Mouse (Mus musculus) MEL (cell line): ENCODE results near the gene Bcr. TPM values are rescaled to one million over a fixed set of nuclear protein-coding genes. Genes with fewer than 3 reads are reported as not detected.

Experiments
- DNase-seq: peaks from one replicate; pipeline ENCODE4 v3.0.0; 2011; ENCODE audit warnings: low read depth, low spot score
- H3K27ac ChIP-seq: 2 replicates; pipeline ENCODE4 v1.5.1; 2012; ENCODE audit warnings: low read depth, mild to moderate bottlenecking, control low read depth, low read length, moderate library complexity; ENCODE audit not compliant: control insufficient read depth
- H3K27me3 ChIP-seq, 2 experiments: fragments of 150-350 bp in 1 of 2; sonication (generic) in 1 of 2; 2 replicates each; pipeline ENCODE4 v1.6.1; 2012; ENCODE audit warnings: low read length in 2 of 2, mild to moderate bottlenecking in 2 of 2, improper control_type of control experiment in 1 of 2, moderate library complexity in 1 of 2; ENCODE audit not compliant: insufficient read depth in 2 of 2, control insufficient read depth in 1 of 2
- H3K36me3 ChIP-seq, 2 experiments: 2 replicates each; pipeline ENCODE4 v1.6.1; 2012 to 2014; ENCODE audit warnings: low read length in 2 of 2, improper control_type of control experiment in 1 of 2, inconsistent platforms in 1 of 2, mild to moderate bottlenecking in 1 of 2; ENCODE audit not compliant: insufficient read depth in 2 of 2, control insufficient read depth in 1 of 2
- H3K4me1 ChIP-seq, 2 experiments: fragments of 150-350 bp in 1 of 2; sonication (generic) in 1 of 2; 2 replicates each; pipeline ENCODE4 v1.6.1; 2012; ENCODE audit warnings: low read length in 2 of 2, improper control_type of control experiment in 1 of 2, mild to moderate bottlenecking in 1 of 2; ENCODE audit not compliant: insufficient read depth in 2 of 2, control insufficient read depth in 1 of 2
- H3K4me3 ChIP-seq, 2 experiments: fragments of 150-350 bp in 1 of 2; sonication (generic) in 1 of 2; 2 replicates each; pipeline ENCODE4 v1.5.1; 2012; ENCODE audit warnings: low read depth in 2 of 2, low read length in 2 of 2, mild to moderate bottlenecking in 2 of 2, moderate library complexity in 2 of 2, control low read depth in 1 of 2, improper control_type of control experiment in 1 of 2; ENCODE audit not compliant: control insufficient read depth in 1 of 2, insufficient read depth in 1 of 2
- H3K79me2 ChIP-seq: 2 replicates; pipeline ENCODE4 v1.6.1; 2012; ENCODE audit warnings: mild to moderate bottlenecking, low read length, moderate library complexity; ENCODE audit not compliant: control insufficient read depth, poor library complexity, insufficient read depth
- H3K9ac ChIP-seq: 2 replicates; pipeline ENCODE4 v1.6.1; 2012; ENCODE audit warnings: low read depth, mild to moderate bottlenecking, control low read depth, low read length, moderate library complexity; ENCODE audit not compliant: control insufficient read depth, poor library complexity, severe bottlenecking
- H3K9me3 ChIP-seq: fragments of 150-350 bp; sonication (generic); replicated peaks from 2 replicates; pipeline ENCODE4 v1.6.1; 2012; ENCODE audit warnings: mild to moderate bottlenecking, low read length, improper control_type of control experiment, moderate library complexity; ENCODE audit not compliant: insufficient read depth
- BHLHE40 ChIP-seq: IDR thresholded peaks from 2 replicates; pipeline ENCODE4 v1.6.1; 2012; ENCODE audit warnings: low read depth, mild to moderate bottlenecking, inconsistent platforms, low read length, improper control_type of control experiment, borderline replicate concordance
- CHD1 ChIP-seq: IDR thresholded peaks from 2 replicates; pipeline ENCODE4 v1.6.1; 2012; ENCODE audit warnings: low read depth, mild to moderate bottlenecking, inconsistent platforms, low read length, improper control_type of control experiment
- CTCF ChIP-seq, 3 experiments: IDR thresholded peaks in 2 of 3; conservative IDR thresholded peaks in 1 of 3; 2 replicates each; pipeline ENCODE4 v1.5.1; 2011 to 2012; ENCODE audit warnings: low read length in 3 of 3, low read depth in 2 of 3, mild to moderate bottlenecking in 2 of 3, improper control_type of control experiment in 1 of 3, inconsistent platforms in 1 of 3, mixed read lengths in 1 of 3, moderate library complexity in 1 of 3; ENCODE audit not compliant: control insufficient read depth in 1 of 3, insufficient read depth in 1 of 3, poor library complexity in 1 of 3, severe bottlenecking in 1 of 3
- ELF1 ChIP-seq: IDR thresholded peaks from 2 replicates; pipeline ENCODE4 v1.6.1; 2014; ENCODE audit warnings: low read depth, mild to moderate bottlenecking, inconsistent platforms, low read length, improper control_type of control experiment, moderate library complexity
- EP300 ChIP-seq, 2 experiments: IDR thresholded peaks; 2 replicates each; pipeline ENCODE4 v1.6.1; 2011; ENCODE audit warnings: improper control_type of control experiment in 2 of 2, low read length in 2 of 2, low read depth in 1 of 2, mild to moderate bottlenecking in 1 of 2
- ETS1 ChIP-seq: IDR thresholded peaks from 2 replicates; pipeline ENCODE4 v1.6.1; 2012; ENCODE audit warnings: low read depth, mild to moderate bottlenecking, inconsistent platforms, low read length, improper control_type of control experiment, moderate library complexity
- GATA1 ChIP-seq: IDR thresholded peaks from 2 replicates; pipeline ENCODE4 v1.6.1; 2011; ENCODE audit warnings: low read depth, low read length, improper control_type of control experiment
- HCFC1 ChIP-seq: IDR thresholded peaks from 2 replicates; pipeline ENCODE4 v1.6.1; 2012; ENCODE audit warnings: low read depth, mild to moderate bottlenecking, inconsistent platforms, low read length, improper control_type of control experiment, moderate library complexity
- MAZ ChIP-seq: IDR thresholded peaks from 2 replicates; pipeline ENCODE4 v1.6.1; 2012; ENCODE audit warnings: low read depth, mild to moderate bottlenecking, inconsistent platforms, low read length, improper control_type of control experiment
- MYB ChIP-seq: IDR thresholded peaks from 2 replicates; pipeline ENCODE4 v1.6.1; 2011; ENCODE audit warnings: mild to moderate bottlenecking, low read depth, low read length, improper control_type of control experiment
- MYC ChIP-seq: IDR thresholded peaks from 2 replicates; pipeline ENCODE4 v1.6.1; 2011; ENCODE audit warnings: low read depth, mild to moderate bottlenecking, low read length, improper control_type of control experiment, moderate library complexity
- NRF1 ChIP-seq: IDR thresholded peaks from 2 replicates; pipeline ENCODE4 v1.6.1; 2014; ENCODE audit warnings: low read depth, mild to moderate bottlenecking, inconsistent platforms, low read length, improper control_type of control experiment, moderate library complexity; ENCODE audit not compliant: poor library complexity, insufficient read depth, severe bottlenecking
- RCOR1 ChIP-seq: IDR thresholded peaks from 2 replicates; pipeline ENCODE4 v1.6.1; 2012; ENCODE audit warnings: low read depth, mild to moderate bottlenecking, inconsistent platforms, low read length, improper control_type of control experiment
- TAL1 ChIP-seq: IDR thresholded peaks from 2 replicates; pipeline ENCODE4 v1.6.1; 2012; ENCODE audit warnings: mild to moderate bottlenecking, inconsistent platforms, low read length, moderate library complexity, mixed read lengths
- TBP ChIP-seq: IDR thresholded peaks from 2 replicates; pipeline ENCODE4 v1.8.0; 2011; ENCODE audit warnings: low read depth, low read length, improper control_type of control experiment
- TCF12 ChIP-seq: IDR thresholded peaks from 2 replicates; pipeline ENCODE4 v1.6.1; 2014; ENCODE audit warnings: low read depth, mild to moderate bottlenecking, inconsistent platforms, low read length, improper control_type of control experiment, moderate library complexity
- UBTF ChIP-seq: IDR thresholded peaks from 2 replicates; pipeline ENCODE4 v1.6.1; 2012; ENCODE audit warnings: low read depth, mild to moderate bottlenecking, inconsistent platforms, low read length, improper control_type of control experiment, moderate library complexity, borderline replicate concordance; ENCODE audit not compliant: insufficient read depth
- USF1 ChIP-seq: IDR thresholded peaks from 2 replicates; pipeline ENCODE4 v1.6.1; 2014; ENCODE audit warnings: low read depth, mild to moderate bottlenecking, inconsistent platforms, low read length, improper control_type of control experiment, moderate library complexity
- USF2 ChIP-seq, 2 experiments: IDR thresholded peaks; 2 replicates each; pipeline ENCODE4 v1.6.1; 2011 to 2012; ENCODE audit warnings: improper control_type of control experiment in 2 of 2, low read length in 2 of 2, borderline replicate concordance in 1 of 2, inconsistent platforms in 1 of 2, low read depth in 1 of 2, mild to moderate bottlenecking in 1 of 2; ENCODE audit not compliant: insufficient read depth in 1 of 2
- ZNF384 ChIP-seq: IDR thresholded peaks from 2 replicates; pipeline ENCODE4 v1.6.1; 2012; ENCODE audit warnings: low read depth, mild to moderate bottlenecking, inconsistent platforms, low read length, improper control_type of control experiment
- polyA plus RNA-seq, 2 experiments: library from polyadenylated mRNA; stranded (reverse) in 1 of 2; unstranded in 1 of 2; fragments of >175 nt in 1 of 2; fragments of >200 nt in 1 of 2; gene quantifications; 2 replicates each; pipeline versions ENCODE4 v1.2.1 to v1.2.4; 2012; ENCODE audit warnings: low replicate concordance in 2 of 2, low read depth in 1 of 2; ENCODE audit not compliant: insufficient read length in 2 of 2, insufficient read depth in 1 of 2, missing spikeins in 1 of 2
- total RNA-seq: library from RNA; depleted of rRNA; stranded (reverse); fragments of 300-350 nt; gene quantifications from 2 replicates; pipeline ENCODE4 v1.2.3, GENCODE M21; 2012

Gene Bcr
- total and polyA plus RNA-seq, 3 experiments: not detected

DNA sequence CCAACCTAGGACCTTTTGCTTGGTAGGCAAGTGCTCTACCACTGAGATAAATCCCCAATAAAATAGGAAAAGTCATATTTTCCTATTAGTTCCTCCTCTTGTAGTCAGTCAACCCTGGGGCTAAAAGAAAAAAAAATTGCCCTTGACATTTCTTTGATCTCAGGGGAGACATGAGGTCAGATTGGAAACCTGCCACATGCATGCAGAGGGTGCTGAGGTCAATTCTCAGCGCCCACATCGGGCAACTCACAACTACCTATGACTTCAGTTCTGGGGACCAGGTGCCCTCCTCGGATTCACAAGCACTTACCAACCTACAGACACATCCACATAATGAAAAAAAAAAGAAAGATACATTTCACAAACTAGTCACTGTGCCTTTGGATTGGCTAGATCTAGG, 30.2 kb upstream of the Bcr start:
- no peak for TF ChIP-seq CTCF (IDR thresholded peaks at IDR 0.05 in 2 of 3, conservative IDR thresholded peaks at IDR 0.05 in 1 of 3; ENCODE audit: control insufficient read depth in 1 of 3, insufficient read depth in 1 of 3, low read depth in 2 of 3, low read length in 3 of 3, poor library complexity in 1 of 3, severe bottlenecking in 1 of 3)
- no peak for TF ChIP-seq TAL1
- no peak for TF ChIP-seq CHD1
- no peak for TF ChIP-seq MYB
- TF ChIP-seq USF2 (IDR thresholded peaks at IDR 0.05; ENCODE audit: borderline replicate concordance in 1 of 2, insufficient read depth in 1 of 2, low read depth in 1 of 2, low read length in 2 of 2): no peak
- no peak for TF ChIP-seq USF1
- TF ChIP-seq ETS1: no peak
- no peak for TF ChIP-seq HCFC1
- no peak for TF ChIP-seq TCF12
- TF ChIP-seq ELF1: no peak
- TF ChIP-seq RCOR1: no peak
- TF ChIP-seq EP300 (IDR thresholded peaks at IDR 0.05; ENCODE audit: low read depth in 1 of 2, low read length in 2 of 2): no peak
- no peak for TF ChIP-seq UBTF
- no peak for TF ChIP-seq TBP
- no peak for TF ChIP-seq BHLHE40
- no peak for TF ChIP-seq NRF1
- TF ChIP-seq MAZ: no peak
- no peak overlapping the region for H3K4me3 ChIP-seq
- H3K4me1 ChIP-seq: no peaks in the 10 kb centered on the region
- no peaks in the 10 kb centered on the region for H3K9me3 ChIP-seq
- no peak overlapping the region for H3K27ac ChIP-seq
- no peak for DNase-seq
- H3K79me2 ChIP-seq: no peaks in the 10 kb centered on the region
- H3K27me3 ChIP-seq: no peaks in the 10 kb centered on the region
- no peaks in the 10 kb centered on the region for H3K36me3 ChIP-seq
- no peak overlapping the region for H3K9ac ChIP-seq

DNA sequence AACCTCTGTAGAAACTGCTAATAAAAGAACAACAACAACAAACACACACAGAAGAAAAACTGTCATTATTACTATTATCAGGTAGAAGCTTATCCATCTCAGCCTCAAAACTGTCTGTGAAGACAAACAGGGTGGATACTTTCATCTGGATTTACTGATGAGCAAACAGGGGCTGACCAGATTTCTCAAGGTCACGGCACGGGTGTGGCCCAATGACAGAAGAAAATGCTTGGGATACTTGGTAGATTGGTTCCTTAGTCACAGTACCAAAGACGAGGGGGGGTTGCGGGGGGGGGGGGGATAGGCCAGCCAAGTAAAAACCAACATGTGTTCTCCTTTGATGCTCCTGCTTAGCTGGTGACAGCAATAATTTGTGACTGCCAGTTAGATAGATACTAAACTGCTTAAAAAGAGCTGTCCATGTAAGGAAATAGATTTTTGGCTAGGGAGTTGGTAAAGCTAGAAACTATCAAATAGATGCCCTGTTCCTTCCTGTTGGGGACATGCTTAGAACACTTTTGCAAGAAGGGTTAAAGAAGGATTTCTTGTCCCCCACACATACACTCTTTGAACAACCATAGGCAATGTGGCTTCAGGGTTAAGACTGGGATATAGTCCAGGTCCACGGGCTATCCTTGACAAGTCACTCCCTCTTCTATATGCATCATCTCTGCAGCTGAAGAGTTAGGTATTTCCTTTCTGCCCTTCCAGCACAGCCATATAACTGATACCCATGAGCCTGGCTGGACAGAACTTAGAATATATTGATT, 28.9 kb upstream of the Bcr start:
- Histone ChIP-seq H3K79me2 (no peaks in the 10 kb centered on the region), H3K9me3 (no peaks in the 10 kb centered on the region), H3K27me3 (no peaks in the 10 kb centered on the region), H3K9ac (no peak overlapping the region), H3K4me3 (no peak overlapping the region), H3K4me1 (no peaks in the 10 kb centered on the region), H3K36me3 (no peaks in the 10 kb centered on the region), H3K27ac (no peak overlapping the region)
- DNase-seq: no peak
- no peak for TF ChIP-seq MYB
- TF ChIP-seq MAZ: no peak
- no peak for TF ChIP-seq USF1
- TF ChIP-seq MYC: no peak
- TF ChIP-seq ZNF384: no peak
- TF ChIP-seq GATA1: no peak
